Mouse (Mus musculus): ENCODE data around the gene Fhit. TPM values are rescaled to one million over a fixed set of nuclear protein-coding genes. Genes with fewer than 3 reads are reported as not detected.

Gene Fhit
- polyA plus RNA-seq, 1 experiment from 2014 or later: 7.8 TPM

DNA sequence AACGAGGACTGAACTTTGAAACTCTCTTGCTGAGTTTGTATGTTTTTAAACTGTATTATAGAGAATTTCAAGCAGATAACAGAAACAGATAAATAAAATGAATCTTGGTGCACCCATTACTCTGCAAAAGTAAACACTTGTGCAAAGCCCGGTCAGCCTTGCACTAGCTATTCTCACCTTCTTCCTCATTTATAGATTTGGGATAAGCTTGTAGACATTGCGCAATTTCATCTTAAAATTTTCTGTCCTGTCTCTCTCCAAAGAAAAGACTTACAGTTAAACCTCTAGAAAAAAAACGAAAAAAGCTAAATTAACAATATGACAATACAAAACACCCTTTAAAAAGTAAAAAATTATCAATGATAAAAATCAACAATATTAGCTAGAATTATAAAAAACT lies 795.0 kb downstream of the Fhit start:
- WGBS: 93% methylated on average over 4 of the region's 4 CpGs
- Histone ChIP-seq H3K36me3 (no peaks in the 10 kb centered on the region), H3K4me3 (replicated peaks) (no peak overlapping the region), H3K9ac (replicated peaks) (no peak overlapping the region), H3K4me2 (replicated peaks) (no peak overlapping the region), H3K9me3 (no peaks in the 10 kb centered on the region), H3K4me1 (replicated peaks) (no peaks in the 10 kb centered on the region), H3K27me3 (no peaks in the 10 kb centered on the region), H3K27ac (no peak overlapping the region)
- ATAC-seq: no peak

DNA sequence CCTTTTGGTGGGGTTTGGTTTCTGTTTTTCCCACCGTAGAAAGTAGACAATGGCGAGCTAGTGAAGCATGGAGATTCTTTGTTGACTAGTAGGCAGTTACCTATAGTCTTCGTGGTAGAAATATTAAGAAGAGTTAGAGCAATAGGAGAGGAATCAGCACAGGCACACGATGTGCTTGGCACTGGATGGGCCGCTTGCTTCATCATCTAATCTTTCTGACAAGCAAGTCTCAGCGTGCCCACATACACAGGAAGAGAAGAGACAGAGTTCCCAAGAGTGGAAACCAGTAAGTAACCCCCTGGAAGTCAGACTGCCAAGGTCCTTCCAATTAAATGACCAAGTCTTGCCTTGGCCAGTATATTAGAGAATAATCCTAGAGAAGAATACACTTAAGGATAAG lies 797.6 kb downstream of the Fhit start:
- H3K9ac ChIP-seq (replicated peaks): no peak overlapping the region
- H3K27me3 ChIP-seq: no peaks in the 10 kb centered on the region
- WGBS: 52% methylated on average over 6 of the region's 6 CpGs
- H3K4me2 ChIP-seq (replicated peaks): no peak overlapping the region
- ATAC-seq: no peak
- H3K36me3 ChIP-seq: no peaks in the 10 kb centered on the region
- no peak overlapping the region for H3K4me3 ChIP-seq (replicated peaks)
- no peak overlapping the region for H3K27ac ChIP-seq
- no peaks in the 10 kb centered on the region for H3K9me3 ChIP-seq
- H3K4me1 ChIP-seq (replicated peaks): no peaks in the 10 kb centered on the region

DNA sequence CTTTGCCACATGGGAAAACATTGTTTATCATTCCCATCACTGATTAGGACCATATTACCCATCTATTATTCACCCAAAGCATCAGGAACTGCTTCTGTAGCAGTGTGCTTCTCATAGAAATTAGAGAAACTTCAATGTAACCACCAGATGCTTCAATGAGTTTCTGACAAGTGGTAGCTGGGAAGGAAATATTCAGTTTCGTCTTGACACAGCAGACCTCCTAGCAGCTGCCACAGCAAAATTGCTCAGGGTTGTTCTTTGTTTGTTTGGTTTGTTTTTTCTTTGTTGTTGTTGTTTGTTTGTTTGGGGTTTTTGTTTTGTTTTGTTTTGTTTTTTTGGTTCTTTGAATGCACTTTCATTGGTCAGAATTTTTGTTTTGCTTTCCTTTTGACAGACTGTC lies 798.5 kb downstream of the Fhit start:
- H3K4me3 ChIP-seq (replicated peaks): no peak overlapping the region
- 87% methylated on average over 1 of the region's 1 CpGs for WGBS

DNA sequence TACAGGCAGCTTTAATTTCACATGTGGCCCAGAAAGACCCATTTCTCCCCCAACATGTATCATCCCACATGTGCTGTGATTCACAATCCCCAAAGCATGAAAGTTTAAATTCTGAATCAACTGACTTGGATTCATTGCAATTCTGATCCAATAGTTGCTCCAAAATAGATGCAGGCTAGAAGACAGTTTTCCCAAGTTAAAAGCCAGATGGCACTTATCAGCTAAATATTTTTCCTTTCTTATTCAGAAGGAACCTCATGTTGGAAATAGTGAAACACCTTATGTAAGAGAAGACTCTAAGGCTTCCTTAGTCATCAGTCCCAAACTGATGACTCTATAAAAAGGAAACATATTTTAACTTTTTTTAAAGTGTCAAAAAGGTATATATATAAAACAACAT lies 815.9 kb downstream of the Fhit start:
- H3K27me3 ChIP-seq: no peaks in the 10 kb centered on the region
- ATAC-seq: no peak
- H3K27ac ChIP-seq: no peak overlapping the region
- H3K4me2 ChIP-seq (replicated peaks): no peak overlapping the region
- H3K36me3 ChIP-seq: no peaks in the 10 kb centered on the region
- no peaks in the 10 kb centered on the region for H3K4me1 ChIP-seq (replicated peaks)
- no peak overlapping the region for H3K4me3 ChIP-seq (replicated peaks)
- H3K9me3 ChIP-seq: no peaks in the 10 kb centered on the region
- H3K9ac ChIP-seq (replicated peaks): no peak overlapping the region

More for the DNA sequence above, 798.5 kb downstream of the Fhit start:
- Histone ChIP-seq H3K4me2 (replicated peaks) (no peak overlapping the region), H3K9me3 (no peaks in the 10 kb centered on the region), H3K27me3 (no peaks in the 10 kb centered on the region), H3K9ac (replicated peaks) (no peak overlapping the region), H3K36me3 (no peaks in the 10 kb centered on the region), H3K27ac (no peak overlapping the region), H3K4me1 (replicated peaks) (no peaks in the 10 kb centered on the region)
- no peak for ATAC-seq

DNA sequence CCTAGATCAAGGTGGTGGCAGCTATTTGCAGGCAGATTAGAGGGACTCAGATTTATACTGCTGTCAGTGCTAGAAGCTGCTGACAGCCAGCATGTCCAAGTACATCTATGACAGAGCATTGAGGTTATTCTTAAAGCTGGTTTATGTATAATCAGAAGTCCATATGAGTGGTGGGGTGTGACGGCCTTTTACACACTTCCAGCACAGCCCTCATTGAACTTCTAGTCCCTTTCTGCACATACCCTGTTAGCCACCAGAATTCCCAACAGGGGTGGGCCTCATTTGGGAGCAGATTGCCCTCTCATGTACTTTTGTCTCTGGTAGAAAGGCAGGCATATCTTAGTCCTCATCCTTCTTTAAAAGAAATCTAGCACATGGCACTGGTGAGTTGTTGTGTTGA lies 817.8 kb downstream of the Fhit start:
- 68% methylated on average over 1 of the region's 1 CpGs for WGBS
- H3K9ac ChIP-seq (replicated peaks): no peak overlapping the region
- ATAC-seq: no peak
- H3K9me3 ChIP-seq: no peaks in the 10 kb centered on the region
- H3K27ac ChIP-seq: no peak overlapping the region
- no peaks in the 10 kb centered on the region for H3K36me3 ChIP-seq
- H3K27me3 ChIP-seq: no peaks in the 10 kb centered on the region
- no peaks in the 10 kb centered on the region for H3K4me1 ChIP-seq (replicated peaks)
- H3K4me2 ChIP-seq (replicated peaks): no peak overlapping the region
- H3K4me3 ChIP-seq (replicated peaks): no peak overlapping the region

DNA sequence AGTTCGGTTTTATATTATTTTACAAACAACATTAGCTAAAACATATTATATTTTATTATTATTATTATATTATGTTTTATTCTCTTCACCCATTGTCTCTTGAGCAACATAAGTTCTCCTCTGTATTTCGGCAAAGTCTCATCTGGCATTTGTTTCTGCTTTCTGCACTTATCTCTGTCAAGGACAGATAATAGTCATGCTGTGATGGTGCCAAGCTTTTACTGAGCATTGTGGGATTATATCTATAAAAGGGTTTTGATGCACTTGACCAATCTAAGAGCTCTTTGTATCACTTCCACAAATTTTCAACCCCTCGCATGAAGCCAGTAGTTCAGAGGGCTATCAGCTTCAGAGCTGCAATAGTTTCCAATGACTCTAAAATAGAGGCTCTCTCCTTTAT lies 845.1 kb downstream of the Fhit start:
- H3K4me1 ChIP-seq (replicated peaks): no peaks in the 10 kb centered on the region
- WGBS: 85% methylated on average over 3 of the region's 3 CpGs

DNA sequence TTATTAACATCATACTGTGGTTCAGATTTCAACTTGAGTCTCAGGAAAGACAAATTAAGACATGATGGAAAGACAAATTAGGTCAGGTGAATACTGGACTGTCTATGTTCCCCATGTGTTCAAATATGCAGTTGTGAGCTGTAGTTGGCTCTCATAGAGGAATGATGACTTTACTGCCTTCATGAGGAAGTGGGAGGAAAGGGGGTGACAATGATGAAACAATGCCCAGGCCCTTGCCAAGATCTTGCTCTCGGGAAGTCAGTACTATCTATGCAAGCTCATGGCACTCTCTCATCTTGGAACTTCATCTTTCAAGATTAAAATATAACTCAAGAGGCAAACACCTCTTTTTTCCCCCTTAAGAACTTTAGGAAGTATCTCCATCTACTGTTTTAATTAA lies 849.6 kb downstream of the Fhit start:
- Histone ChIP-seq H3K36me3 (no peaks in the 10 kb centered on the region), H3K4me3 (replicated peaks) (no peak overlapping the region), H3K27me3 (no peaks in the 10 kb centered on the region), H3K9ac (replicated peaks) (no peak overlapping the region), H3K4me1 (replicated peaks) (no peaks in the 10 kb centered on the region), H3K4me2 (replicated peaks) (no peak overlapping the region), H3K9me3 (no peaks in the 10 kb centered on the region), H3K27ac (no peak overlapping the region)
- no peak for ATAC-seq
- WGBS: 87% methylated on average over 1 of the region's 1 CpGs

More for the DNA sequence above, 845.1 kb downstream of the Fhit start:
- no peak overlapping the region for H3K4me3 ChIP-seq (replicated peaks)
- no peak overlapping the region for H3K4me2 ChIP-seq (replicated peaks)
- H3K36me3 ChIP-seq: no peaks in the 10 kb centered on the region
- no peak overlapping the region for H3K9ac ChIP-seq (replicated peaks)
- no peak overlapping the region for H3K27ac ChIP-seq
- no peak for ATAC-seq
- no peaks in the 10 kb centered on the region for H3K27me3 ChIP-seq
- H3K9me3 ChIP-seq: no peaks in the 10 kb centered on the region

DNA sequence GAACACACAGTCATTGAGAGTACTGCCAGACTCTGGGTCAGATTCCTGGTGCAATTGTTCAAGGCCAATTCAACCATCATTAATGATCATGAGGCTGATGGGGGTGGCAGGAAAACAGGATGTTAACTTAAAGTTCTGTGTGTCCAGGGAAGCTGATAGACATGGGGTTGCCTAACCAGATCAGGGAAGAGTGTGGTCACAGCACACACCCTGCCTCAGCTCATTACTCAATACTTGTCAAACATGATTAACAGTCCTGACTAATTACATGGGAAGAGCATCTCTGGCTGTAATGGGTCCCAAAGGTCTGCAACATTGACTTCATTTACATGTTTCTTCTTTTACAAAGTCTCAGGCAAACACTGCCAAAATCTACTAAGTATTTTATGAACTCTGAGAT lies 856.5 kb downstream of the Fhit start:
- no peak overlapping the region for H3K27ac ChIP-seq
- H3K9ac ChIP-seq (replicated peaks): no peak overlapping the region
- H3K4me2 ChIP-seq (replicated peaks): no peak overlapping the region
- H3K27me3 ChIP-seq: no peaks in the 10 kb centered on the region
- no peaks in the 10 kb centered on the region for H3K9me3 ChIP-seq
- H3K4me1 ChIP-seq (replicated peaks): no peaks in the 10 kb centered on the region
- no peaks in the 10 kb centered on the region for H3K36me3 ChIP-seq
- no peak for ATAC-seq
- H3K4me3 ChIP-seq (replicated peaks): no peak overlapping the region

DNA sequence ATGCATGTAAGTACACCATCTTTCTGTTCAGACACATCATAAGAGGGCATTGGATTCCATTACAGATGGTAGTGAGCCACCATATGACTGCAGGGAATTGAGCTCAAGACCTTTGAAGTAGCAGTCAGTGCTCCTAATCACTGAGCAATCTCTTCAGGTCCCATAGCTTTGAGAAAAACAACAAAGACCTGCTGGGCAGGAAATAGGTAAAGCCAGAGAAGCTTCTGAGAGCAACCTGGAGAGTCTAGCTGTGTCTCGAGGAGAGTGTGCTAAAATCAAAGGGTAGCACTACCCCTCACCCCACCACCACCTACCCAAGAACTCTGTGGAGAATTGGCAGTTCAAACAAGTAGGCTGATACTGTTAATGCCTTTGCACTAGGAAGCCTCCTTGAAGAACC lies 860.3 kb downstream of the Fhit start:
- 71% methylated on average over 1 of the region's 1 CpGs for WGBS

DNA sequence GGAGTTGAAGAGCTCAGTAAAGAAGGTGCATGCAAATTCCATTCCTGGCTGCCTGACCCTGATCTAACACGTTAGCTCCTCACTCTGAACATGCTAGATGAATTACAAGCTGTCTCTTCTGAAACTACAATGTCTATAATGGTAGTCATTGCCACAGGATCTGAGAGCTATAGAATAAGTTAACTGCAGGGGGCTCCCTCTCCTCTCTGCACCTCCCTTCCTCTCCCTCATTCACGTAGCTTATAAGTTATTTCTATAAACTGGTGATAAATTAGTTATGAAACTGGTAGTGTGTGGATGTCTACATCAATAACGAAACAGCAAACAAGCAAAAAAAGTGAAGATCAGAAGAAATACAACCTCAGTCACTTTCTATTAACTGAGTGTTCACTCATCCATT lies 860.9 kb downstream of the Fhit start:
- Histone ChIP-seq H3K36me3 (no peaks in the 10 kb centered on the region), H3K4me3 (replicated peaks) (no peak overlapping the region), H3K9ac (replicated peaks) (no peak overlapping the region), H3K27me3 (no peaks in the 10 kb centered on the region), H3K27ac (no peak overlapping the region), H3K4me1 (replicated peaks) (peaks cover 7% of the 10 kb centered on the region; the same call in 1 of the 2 replicates), H3K9me3 (no peaks in the 10 kb centered on the region), H3K4me2 (replicated peaks) (no peak overlapping the region)
- WGBS: 75% methylated on average over 3 of the region's 3 CpGs
- no peak for ATAC-seq

More for the DNA sequence above, 860.3 kb downstream of the Fhit start:
- Histone ChIP-seq H3K9ac (replicated peaks) (no peak overlapping the region), H3K27ac (no peak overlapping the region), H3K4me1 (replicated peaks) (peaks cover 7% of the 10 kb centered on the region; the same call in 1 of the 2 replicates), H3K4me2 (replicated peaks) (no peak overlapping the region), H3K36me3 (no peaks in the 10 kb centered on the region), H3K9me3 (no peaks in the 10 kb centered on the region), H3K27me3 (no peaks in the 10 kb centered on the region), H3K4me3 (replicated peaks) (no peak overlapping the region)
- ATAC-seq: no peak

DNA sequence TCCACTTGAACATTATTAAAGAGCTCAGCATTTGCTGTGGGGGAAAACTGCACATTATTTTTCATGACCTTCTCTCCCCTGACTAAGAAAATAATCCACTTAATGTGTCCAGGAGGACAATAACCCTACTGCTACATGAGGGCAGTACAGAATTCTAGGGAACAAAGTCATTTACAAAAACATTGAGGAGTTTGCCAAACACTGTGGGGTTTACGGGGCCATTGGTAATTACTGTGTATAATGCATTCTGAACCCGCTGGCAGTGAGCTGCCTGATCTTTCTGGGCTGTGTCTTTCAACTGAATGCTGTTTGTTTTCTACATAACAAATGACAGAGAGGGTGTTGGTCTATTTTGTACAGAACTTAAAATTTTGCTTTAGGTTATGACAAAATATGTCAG lies 862.8 kb downstream of the Fhit start:
- peak; percentile 58; the same call in 1 of the 2 replicates for ATAC-seq
- Histone ChIP-seq H3K36me3 (no peaks in the 10 kb centered on the region), H3K9me3 (no peaks in the 10 kb centered on the region), H3K27ac (0 out of 2 replicates have a peak overlapping the region, but pooled peaks have one; percentile 20), H3K4me3 (replicated peaks) (no peak overlapping the region), H3K27me3 (no peaks in the 10 kb centered on the region), H3K4me1 (replicated peaks) (peaks cover 7% of the 10 kb centered on the region; the same call in 1 of the 2 replicates), H3K4me2 (replicated peaks) (no peak overlapping the region), H3K9ac (replicated peaks) (no peak overlapping the region)
- WGBS: 31% methylated on average over 2 of the region's 2 CpGs

DNA sequence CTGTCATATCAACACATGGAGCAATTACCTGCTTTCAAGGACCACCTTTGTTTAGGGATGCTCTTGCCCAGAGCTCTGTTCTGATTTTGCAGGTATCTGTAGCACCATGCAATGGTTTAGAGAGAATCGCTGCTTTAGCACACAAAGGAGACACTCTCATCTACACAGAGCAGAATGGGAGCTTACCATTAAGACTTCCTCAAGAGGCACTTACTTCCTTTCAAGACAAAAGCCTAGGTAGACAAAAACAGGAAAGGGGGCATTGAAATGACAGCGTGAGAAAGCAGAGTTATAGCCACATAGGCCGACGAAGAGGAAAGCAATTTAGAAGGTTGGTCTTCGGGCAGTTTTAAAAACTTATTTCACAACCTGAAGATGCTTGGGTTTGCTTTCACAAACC lies 872.8 kb downstream of the Fhit start:
- H3K27me3 ChIP-seq: no peaks in the 10 kb centered on the region
- no peak overlapping the region for H3K27ac ChIP-seq
- H3K36me3 ChIP-seq: no peaks in the 10 kb centered on the region
- WGBS: 77% methylated on average over 5 of the region's 5 CpGs
- H3K9me3 ChIP-seq: no peaks in the 10 kb centered on the region
- H3K4me1 ChIP-seq (replicated peaks): no peaks in the 10 kb centered on the region
- no peak overlapping the region for H3K4me3 ChIP-seq (replicated peaks)
- no peak for ATAC-seq
- H3K4me2 ChIP-seq (replicated peaks): no peak overlapping the region
- H3K9ac ChIP-seq (replicated peaks): no peak overlapping the region

DNA sequence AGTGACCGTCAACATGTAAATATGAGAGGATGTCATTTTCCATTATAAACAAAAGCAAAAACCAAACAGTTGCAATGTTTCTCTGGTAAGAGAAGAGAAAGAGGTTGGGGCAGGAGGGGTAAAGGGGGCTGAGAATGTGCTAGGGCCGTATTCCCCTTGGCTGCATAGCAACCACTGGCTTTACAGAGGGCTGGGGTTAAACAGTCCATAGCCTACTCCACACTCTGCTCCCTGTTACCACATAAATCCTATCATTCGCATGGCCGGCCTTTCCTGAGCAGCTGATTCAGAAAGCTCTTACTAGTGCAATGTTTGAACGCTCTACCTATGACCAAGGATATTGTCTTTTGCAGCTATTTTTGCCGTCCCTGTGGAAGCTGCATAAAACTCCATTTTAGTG lies 875.8 kb downstream of the Fhit start:
- Histone ChIP-seq H3K9ac (replicated peaks) (no peak overlapping the region), H3K27me3 (no peaks in the 10 kb centered on the region), H3K4me2 (replicated peaks) (no peak overlapping the region), H3K36me3 (no peaks in the 10 kb centered on the region), H3K27ac (no peak overlapping the region), H3K9me3 (no peaks in the 10 kb centered on the region), H3K4me3 (replicated peaks) (no peak overlapping the region), H3K4me1 (replicated peaks) (no peaks in the 10 kb centered on the region)
- ATAC-seq: peak; percentile 58; the same call in 1 of the 2 replicates
- 61% methylated on average over 6 of the region's 6 CpGs for WGBS

All from midbrain, embryonic 13.5 days (tissue).